Mouse (Mus musculus) kidney, adult 2 months (tissue): ENCODE data around the gene Ptpre. TPM values are rescaled to one million over a fixed set of nuclear protein-coding genes. Genes with fewer than 3 reads are reported as not detected.

Experiments
- DNase-seq: peaks from one replicate; pipeline ENCODE4 v3.0.0; 2021
- H3K27ac ChIP-seq: fragments of 200-500 bp; 2 replicates; pipeline ENCODE4 v1.5.1; 2012; ENCODE audit warnings: low read depth, low read length, control low read depth, inconsistent platforms; ENCODE audit not compliant: insufficient read depth
- H3K27me3 ChIP-seq: fragments of 200-500 bp; replicated peaks from 2 replicates; pipeline ENCODE4 v1.6.1; 2012; ENCODE audit warnings: mild to moderate bottlenecking, moderate library complexity, low read length, inconsistent platforms; ENCODE audit not compliant: control insufficient read depth, insufficient read depth
- H3K36me3 ChIP-seq: fragments of 200-500 bp; 2 replicates; pipeline ENCODE4 v1.6.1; 2012; ENCODE audit warnings: mild to moderate bottlenecking, moderate library complexity, low read length, inconsistent platforms; ENCODE audit not compliant: control insufficient read depth, insufficient read depth
- H3K4me1 ChIP-seq: fragments of 200-500 bp; 2 replicates; pipeline ENCODE4 v1.6.1; 2011; ENCODE audit warnings: low read length; ENCODE audit not compliant: control insufficient read depth, insufficient read depth
- H3K4me3 ChIP-seq: fragments of 200-500 bp; 2 replicates; pipeline ENCODE4 v1.5.1; 2011; ENCODE audit warnings: mild to moderate bottlenecking, low read depth, low read length, control low read depth; ENCODE audit not compliant: insufficient read depth
- CTCF ChIP-seq: fragments of 200-500 bp; conservative IDR thresholded peaks from 2 replicates; pipeline ENCODE4 v1.5.1; 2011; ENCODE audit warnings: low read depth, mild to moderate bottlenecking, control low read depth, low read length, moderate library complexity, mixed read lengths; ENCODE audit not compliant: insufficient read depth, insufficient read length
- POLR2A ChIP-seq: fragments of 200-500 bp; IDR thresholded peaks from one replicate; pipeline ENCODE4 v1.6.1; 2011; ENCODE audit warnings: low read depth, low read length, control low read depth
- WGBS: fragments of 180-500 bp; shearing (Covaris S2); methylation state at CpG from one replicate; pipeline ENCODE4 v1.1.7; 2018; 5-methylcytosine and 5-hydroxymethylcytosine counted together
- polyA plus RNA-seq: library from polyadenylated mRNA; depleted of rRNA; stranded (reverse); fragments of >200 nt; gene quantifications from 2 replicates; pipeline ENCODE4 v1.2.3, GENCODE M21; 2012

Ptpre gene
- polyA plus RNA-seq, 1 experiment: 2.5 TPM

DNA sequence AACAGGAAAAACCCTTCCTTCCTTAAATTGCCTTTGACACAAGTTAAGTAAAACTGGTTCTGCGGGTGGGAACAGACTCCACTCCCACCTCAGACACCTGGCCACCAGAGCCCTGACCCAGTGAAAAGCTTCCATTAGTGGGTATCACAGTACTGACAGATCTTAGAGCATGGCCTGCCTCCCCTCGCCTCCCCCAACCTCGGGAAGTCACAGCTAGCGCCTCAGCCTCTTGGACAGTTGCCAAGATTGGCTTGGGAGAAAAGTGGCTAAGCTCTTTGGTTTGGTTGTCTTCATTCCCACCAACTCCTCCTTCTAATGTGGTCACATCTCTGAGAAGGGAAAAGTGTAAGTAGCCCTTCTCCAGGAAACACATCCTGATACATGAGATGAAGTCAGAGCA, 13.3 kb upstream of the Ptpre start:
- H3K4me3 ChIP-seq: no peak overlapping the region
- DNase-seq: no peak

DNA sequence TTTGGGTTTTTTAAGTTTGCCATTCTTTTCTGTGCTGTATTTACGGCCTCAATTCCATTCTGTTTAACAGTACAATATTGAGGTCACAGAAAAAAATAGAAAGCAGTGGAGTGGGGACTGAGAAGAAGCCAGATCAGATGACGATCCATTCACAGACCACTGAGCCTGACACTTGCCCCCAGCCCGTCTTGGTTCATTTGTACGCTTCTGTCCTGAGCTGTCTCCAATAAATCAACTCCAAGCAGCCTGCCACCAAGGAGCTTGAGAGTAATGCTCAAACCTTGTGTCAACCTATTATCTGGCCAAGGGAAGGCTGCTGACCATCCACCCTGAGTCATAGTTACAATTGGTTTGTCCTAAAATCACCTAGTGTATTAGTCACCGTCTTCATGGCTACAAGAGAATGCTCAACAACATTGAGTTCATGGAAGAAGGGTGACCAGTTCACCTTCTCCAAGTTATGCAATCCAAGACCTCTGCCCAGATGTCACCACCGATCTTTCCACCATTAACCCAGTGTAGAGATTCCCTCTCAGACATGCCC, 12.8 kb upstream of the Ptpre start:
- Histone ChIP-seq H3K4me1 (peaks cover 21% of the 10 kb centered on the region; the same call in 1 of the 2 replicates), H3K27ac (peak overlapping the region; percentile 28)
- WGBS: 40% methylated on average over 6 of the region's 6 CpGs

More for the DNA sequence above, 13.3 kb upstream of the Ptpre start:
- H3K27ac ChIP-seq: no peak overlapping the region
- H3K27me3 ChIP-seq: no peaks in the 10 kb centered on the region
- H3K36me3 ChIP-seq: no peaks in the 10 kb centered on the region
- 18% methylated on average over 4 of the region's 4 CpGs for WGBS
- TF ChIP-seq CTCF (no peak), POLR2A (no peak)
- peaks cover 21% of the 10 kb centered on the region; the same call in 1 of the 2 replicates for H3K4me1 ChIP-seq

DNA sequence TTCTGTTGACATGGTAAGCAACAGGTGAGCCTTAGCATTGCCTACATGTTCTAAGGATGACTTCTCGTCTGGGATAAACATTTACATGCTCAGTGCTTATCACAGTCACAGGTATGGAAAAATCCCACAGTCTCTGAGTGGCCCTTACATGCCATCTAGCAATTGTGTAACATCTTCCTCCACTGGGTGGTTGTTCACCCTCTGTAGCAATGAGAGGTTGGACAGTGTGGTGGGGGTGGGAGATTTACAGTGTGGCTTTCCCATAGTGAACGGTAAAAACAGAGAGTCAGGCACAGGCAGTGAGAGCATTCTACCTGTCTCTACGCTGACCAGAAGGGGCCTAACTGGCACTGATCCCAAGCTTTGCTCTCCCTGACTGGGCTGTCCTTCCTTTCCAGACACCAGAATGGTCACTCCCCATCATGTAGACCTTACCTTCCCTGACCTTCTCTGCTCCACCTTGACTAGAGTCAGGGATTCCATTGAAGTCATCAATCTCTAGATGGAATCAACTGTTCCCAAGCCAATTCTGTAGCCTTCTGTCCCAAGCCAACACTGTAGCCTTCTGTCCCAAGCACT, 10.6 kb upstream of the Ptpre start:
- peaks cover 21% of the 10 kb centered on the region; the same call in 1 of the 2 replicates for H3K4me1 ChIP-seq
- no peaks in the 10 kb centered on the region for H3K27me3 ChIP-seq
- peak; percentile 33 for DNase-seq
- peak overlapping the region; percentile 50 for H3K4me3 ChIP-seq
- H3K36me3 ChIP-seq: no peaks in the 10 kb centered on the region
- WGBS: 53% methylated on average over 3 of the region's 3 CpGs
- peak overlapping the region; percentile 7; the same call in 1 of the 2 replicates for H3K27ac ChIP-seq
- no peak for TF ChIP-seq CTCF
- no peak for TF ChIP-seq POLR2A

More for the DNA sequence above, 12.8 kb upstream of the Ptpre start:
- H3K4me3 ChIP-seq: no peak overlapping the region
- no peaks in the 10 kb centered on the region for H3K27me3 ChIP-seq
- peak; percentile 37 for DNase-seq
- no peak for TF ChIP-seq CTCF
- TF ChIP-seq POLR2A: no peak
- no peaks in the 10 kb centered on the region for H3K36me3 ChIP-seq

DNA sequence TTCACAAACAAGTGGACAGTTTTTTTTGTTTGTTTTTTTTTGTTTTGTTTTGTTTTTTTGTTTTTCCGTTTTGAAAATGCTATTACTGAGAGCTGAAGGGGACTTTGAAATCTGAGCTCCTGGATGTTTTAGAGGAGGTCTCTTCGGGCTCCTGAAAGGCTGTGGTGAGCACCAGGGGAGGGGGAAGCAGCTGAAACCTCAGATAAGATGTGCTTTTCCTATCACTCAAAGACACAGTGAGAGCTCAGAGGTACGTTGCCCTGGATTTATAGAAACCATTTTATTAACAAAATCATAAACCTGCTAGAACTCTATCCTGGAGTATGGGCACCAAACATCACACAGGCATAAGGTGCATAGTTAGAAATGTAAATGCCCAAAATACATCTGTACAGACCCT, 10.1 kb upstream of the Ptpre start:
- Histone ChIP-seq H3K27me3 (no peaks in the 10 kb centered on the region), H3K4me3 (peak overlapping the region; percentile 47), H3K4me1 (peaks cover 17% of the 10 kb centered on the region; the same call in 1 of the 2 replicates), H3K36me3 (no peaks in the 10 kb centered on the region), H3K27ac (no peak overlapping the region; the same call in 1 of the 2 replicates)
- 36% methylated on average over 3 of the region's 3 CpGs for WGBS
- no peak for DNase-seq
- TF ChIP-seq CTCF (no peak), POLR2A (no peak)

DNA sequence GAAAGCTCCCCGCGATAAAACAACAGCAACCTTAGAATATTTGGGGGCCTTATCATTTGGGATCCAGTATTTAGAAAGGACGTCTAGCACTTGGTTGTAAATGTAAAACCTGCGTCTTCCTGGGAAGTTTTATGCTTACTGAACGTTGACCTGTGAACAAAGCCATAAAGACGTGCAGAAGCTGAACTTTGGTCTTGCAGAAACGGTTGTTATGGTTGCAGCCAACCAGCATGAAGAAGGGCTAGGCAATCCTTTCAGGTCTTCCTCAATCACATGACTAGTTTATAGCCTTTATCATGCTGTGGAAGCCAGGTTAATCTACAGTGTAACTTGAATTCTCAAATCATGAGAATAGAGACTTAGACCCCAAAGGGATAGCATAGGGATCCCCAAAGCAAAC, 8.8 kb upstream of the Ptpre start, which contains the start of gene Clrn3:
Gene Clrn3 (minus strand): TSS at position 140 of the 400 bp plus-strand sequence.
- Histone ChIP-seq H3K27ac (peak within 1 kb of the TSS; percentile 97), H3K4me1 (peaks cover 10% of the 10 kb centered on the region; the same call in 1 of the 2 replicates), H3K27me3 (no peaks in the 10 kb centered on the region), H3K4me3 (peak within 1 kb of the TSS; percentile 67), H3K36me3 (no peaks in the 10 kb centered on the region)
- WGBS: 38% methylated on average over 7 of the region's 7 CpGs
- peak; percentile 89 for DNase-seq
- TF ChIP-seq CTCF (no peak), POLR2A (no peak)

DNA sequence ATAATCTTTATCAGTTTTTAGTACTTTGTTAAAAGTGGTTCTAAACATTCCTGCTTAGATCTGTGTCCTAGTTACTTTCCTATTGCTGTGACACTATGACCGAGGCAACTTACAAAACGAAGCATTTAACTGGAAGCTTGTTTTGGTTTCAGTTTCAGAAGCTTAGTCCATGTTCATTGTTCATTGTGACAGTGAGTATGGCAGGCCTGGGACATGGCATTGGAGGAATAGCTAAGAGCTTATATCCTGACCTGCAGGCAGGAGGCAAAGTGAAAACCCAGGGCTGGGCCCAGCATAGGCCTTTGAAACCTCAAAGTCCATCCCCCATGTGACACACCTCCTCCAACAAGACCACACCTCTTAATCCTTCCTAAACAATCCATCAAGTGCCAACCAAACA, 8.2 kb upstream of the Ptpre start:
- Histone ChIP-seq H3K27me3 (no peaks in the 10 kb centered on the region), H3K4me3 (no peak overlapping the region), H3K4me1 (peaks cover 10% of the 10 kb centered on the region; the same call in 1 of the 2 replicates), H3K36me3 (no peaks in the 10 kb centered on the region), H3K27ac (no peak overlapping the region)
- no peak for TF ChIP-seq CTCF
- TF ChIP-seq POLR2A: no peak
- DNase-seq: no peak
- 44% methylated on average over 2 of the region's 2 CpGs for WGBS

DNA sequence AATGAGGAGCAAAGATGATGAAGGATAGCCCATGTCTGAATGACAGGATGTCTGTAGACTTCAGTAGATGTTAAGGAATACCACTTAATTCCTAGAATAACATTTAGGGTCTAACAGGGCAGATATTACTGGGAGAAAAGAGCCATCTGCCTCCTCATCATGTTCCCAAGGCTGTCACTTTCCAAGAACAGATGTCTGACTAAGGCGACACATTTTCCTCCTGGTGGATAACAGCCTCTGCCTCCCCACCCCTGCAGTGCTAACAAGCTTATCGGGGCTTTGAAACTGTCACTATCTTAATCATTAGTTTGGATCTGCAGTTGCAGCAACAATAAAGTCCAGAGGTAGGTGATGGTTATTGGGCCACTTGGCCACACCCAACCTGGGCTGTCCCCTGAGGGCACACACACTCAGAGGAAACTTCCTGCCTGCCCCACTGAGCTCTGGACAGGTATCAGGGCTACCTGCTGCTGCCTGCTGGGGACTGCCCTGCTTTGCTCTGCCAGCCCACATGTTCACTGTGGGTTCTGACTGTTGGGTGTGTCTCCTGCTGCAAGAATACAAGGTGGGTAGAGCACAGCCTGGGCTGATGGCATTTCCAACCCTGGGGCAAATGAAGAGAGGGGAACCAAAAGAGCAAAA, 2.6 kb upstream of the Ptpre start:
- no peaks in the 10 kb centered on the region for H3K27me3 ChIP-seq
- H3K4me3 ChIP-seq: no peak overlapping the region
- no peak for TF ChIP-seq POLR2A
- H3K4me1 ChIP-seq: no peaks in the 10 kb centered on the region
- 50% methylated on average over 2 of the region's 2 CpGs for WGBS
- no peak for DNase-seq
- H3K36me3 ChIP-seq: no peaks in the 10 kb centered on the region
- no peak overlapping the region for H3K27ac ChIP-seq

DNA sequence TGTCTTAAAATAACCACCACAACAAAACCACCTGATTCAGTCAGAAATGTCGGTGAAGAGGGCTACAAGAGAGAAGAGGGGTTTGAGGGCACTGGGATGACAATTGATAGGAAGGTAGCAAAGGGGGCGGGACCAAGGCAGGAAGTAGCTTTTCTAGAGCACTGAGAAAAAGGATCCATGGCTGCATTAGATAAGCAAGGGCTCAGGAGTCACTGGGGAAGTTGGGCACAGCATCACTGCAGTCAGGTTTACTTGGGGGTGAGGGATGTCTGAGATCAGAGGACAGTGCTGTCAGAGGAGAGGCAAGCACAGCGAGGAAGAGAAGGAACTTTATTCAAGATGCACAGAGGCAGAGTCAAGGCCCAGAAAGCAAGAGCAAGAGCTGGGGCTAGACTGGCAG, 1.4 kb upstream of the Ptpre start:
- H3K4me3 ChIP-seq: no peak overlapping the region
- no peaks in the 10 kb centered on the region for H3K36me3 ChIP-seq
- no peaks in the 10 kb centered on the region for H3K4me1 ChIP-seq
- TF ChIP-seq POLR2A: no peak
- no peak for TF ChIP-seq CTCF
- no peak for DNase-seq
- H3K27ac ChIP-seq: no peak overlapping the region
- no peaks in the 10 kb centered on the region for H3K27me3 ChIP-seq
- 84% methylated on average over 3 of the region's 3 CpGs for WGBS
